8 mouse cellular contexts compared by ENCODE assay signal in the genomic region with DNA sequence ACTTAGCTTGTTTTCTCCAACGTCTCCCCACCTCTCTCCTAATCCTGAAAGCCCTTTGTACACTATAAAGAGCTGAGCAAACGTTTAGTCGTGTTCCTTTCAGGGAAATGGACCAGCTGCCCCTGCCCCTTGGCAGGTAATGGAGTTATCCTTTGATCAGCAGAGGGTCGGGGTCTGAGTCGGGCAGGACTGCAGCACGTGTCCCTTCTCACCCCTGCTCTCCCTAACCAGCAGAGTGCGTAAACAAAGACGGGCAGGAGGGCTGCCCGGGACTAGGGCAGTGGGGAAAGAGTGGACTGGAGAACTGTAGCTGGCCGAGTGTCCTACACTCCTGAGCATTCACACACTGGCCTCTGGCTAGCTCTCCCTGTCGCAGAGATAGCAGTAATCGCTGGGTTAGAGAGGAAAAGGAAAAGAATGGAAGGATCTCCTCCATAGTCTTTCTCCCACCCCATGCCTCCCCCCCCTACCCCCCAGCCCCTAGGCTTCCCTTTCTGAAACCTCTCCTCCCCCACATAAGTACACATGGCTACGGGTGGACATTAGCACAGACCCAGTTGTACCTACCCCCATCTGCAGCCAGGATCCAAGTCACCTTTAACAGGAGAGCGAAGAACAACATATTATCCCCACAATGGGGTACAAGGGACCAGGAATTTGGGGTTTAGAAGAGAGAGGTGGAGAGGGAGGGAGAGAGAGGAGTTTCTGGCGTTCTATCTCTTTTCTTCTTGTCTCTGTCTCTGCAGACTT. TPM values are rescaled to one million over a fixed set of nuclear protein-coding genes. Genes with fewer than 3 reads are reported as not detected.
A peak's percentile ranks its signal among the peaks of the same experiment; 100 is the strongest.
DNase-seq lines count a peak whose midpoint lies in the region; ATAC-seq and TF ChIP-seq lines count a peak whose summit lies in the region.

No protein-coding gene starts in this region.

- H3K4me1 ChIP-seq in lung, postnatal 0 days (ENCODE audit: insufficient read depth, low read depth, low read length), result peaks cover 11% of the 10 kb centered on the region
- H3K4me1 ChIP-seq in hindbrain, embryonic 13.5 days (replicated peaks), result peaks cover 31% of the 10 kb centered on the region
- H3K4me1 ChIP-seq in stomach, embryonic 15.5 days, result peaks cover 21% of the 10 kb centered on the region

- no peak for TF ChIP-seq CTCF in lung, postnatal 0 days (IDR thresholded peaks at IDR 0.05)

- H3K27ac ChIP-seq in lung, postnatal 0 days (ENCODE audit: low read length), result no peak overlapping the region
- H3K27ac ChIP-seq in hindbrain, embryonic 13.5 days, result 0 out of 2 replicates have a peak overlapping the region, but pooled peaks have one; percentile 9
- H3K27ac ChIP-seq in stomach, embryonic 15.5 days, result no peak overlapping the region

- peak overlapping the region; percentile 61 for H3K4me2 ChIP-seq in lung, postnatal 0 days (replicated peaks; ENCODE audit: low read depth, low read length)
- H3K4me2 ChIP-seq in hindbrain, embryonic 13.5 days, result peak overlapping the region; percentile 74
- peak overlapping the region; percentile 59 for H3K4me2 ChIP-seq in stomach, embryonic 15.5 days

- TF ChIP-seq EP300 in lung, postnatal 0 days (IDR thresholded peaks at IDR 0.05), result no peak

- 7% methylated on average over 14 of the region's 15 CpGs for WGBS in lung, postnatal 0 days
- 1% methylated on average over 15 of the region's 15 CpGs for WGBS in hindbrain, embryonic 13.5 days
- 4% methylated on average over 15 of the region's 15 CpGs for WGBS in stomach, embryonic 15.5 days

- DNase-seq in lung, postnatal 0 days (ENCODE audit: low spot score), result no peak
- no peak for DNase-seq in lung, postnatal 25 days (ENCODE audit: low spot score)
- peak; percentile 45 for DNase-seq in liver
- no peak for DNase-seq in thymus, postnatal 4 days
- no peak for DNase-seq in gastrocnemius, adult 8-10 months (ENCODE audit: low spot score in 2 of 2)
- no peak for DNase-seq in B cell, adult 2 months

- ATAC-seq in lung, postnatal 0 days, result no peak
- ATAC-seq in hindbrain, embryonic 13.5 days (ENCODE audit: low FRiP score), result no peak
- ATAC-seq in stomach, embryonic 15.5 days (ENCODE audit: insufficient read depth, low FRiP score, low read depth), result no peak; the same call in 1 of the 2 replicates

- no peaks in the 10 kb centered on the region for H3K36me3 ChIP-seq in lung, postnatal 0 days (ENCODE audit: insufficient read depth, low read length)
- no peaks in the 10 kb centered on the region for H3K36me3 ChIP-seq in hindbrain, embryonic 13.5 days
- no peaks in the 10 kb centered on the region for H3K36me3 ChIP-seq in stomach, embryonic 15.5 days

- H3K4me3 ChIP-seq in lung, postnatal 0 days (ENCODE audit: low read depth, low read length), result no peak overlapping the region
- H3K4me3 ChIP-seq in hindbrain, embryonic 13.5 days, result peak overlapping the region; percentile 37
- peak overlapping the region; percentile 28; the same call in 1 of the 2 replicates for H3K4me3 ChIP-seq in stomach, embryonic 15.5 days (replicated peaks)

- no peaks in the 10 kb centered on the region for H3K9me3 ChIP-seq in lung, postnatal 0 days (ENCODE audit: low read length)
- no peaks in the 10 kb centered on the region for H3K9me3 ChIP-seq in hindbrain, embryonic 13.5 days
- no peaks in the 10 kb centered on the region for H3K9me3 ChIP-seq in stomach, embryonic 15.5 days

- H3K27me3 ChIP-seq in lung, postnatal 0 days (replicated peaks; ENCODE audit: insufficient read depth, low read length), result 0 out of 2 replicates have a peak, but pooled peaks cover 4% of the 10 kb centered on the region
- H3K27me3 ChIP-seq in hindbrain, embryonic 13.5 days, result peaks cover 38% of the 10 kb centered on the region
- H3K27me3 ChIP-seq in stomach, embryonic 15.5 days (replicated peaks), result peaks cover 5% of the 10 kb centered on the region; the same call in 1 of the 2 replicates

- H3K9ac ChIP-seq in lung, postnatal 0 days (replicated peaks; ENCODE audit: low read depth), result peak overlapping the region; percentile 16; the same call in 1 of the 2 replicates
- peak overlapping the region; percentile 63; the same call in 1 of the 2 replicates for H3K9ac ChIP-seq in hindbrain, embryonic 13.5 days
- no peak overlapping the region for H3K9ac ChIP-seq in stomach, embryonic 15.5 days

RNA-seq across cellular contexts. Expression of a gene that starts 0.6 kb away (rescaled TPM):
- 4.4 and 4.5 TPM in 2 replicates for polyA plus RNA-seq in lung, postnatal 0 days (2015; fragmentation: Nextera tagmentation; extraction: Ambion mirVana)
- 6.5 and 10.9 TPM in 2 replicates for polyA plus RNA-seq in hindbrain, embryonic 13.5 days (2015; fragmentation: Nextera tagmentation; extraction: Ambion mirVana)
- polyA plus RNA-seq in stomach, embryonic 15.5 days (2015; fragmentation: Nextera tagmentation; extraction: Ambion mirVana), result 2.8 and 3.0 TPM in 2 replicates
- total RNA-seq in gastrocnemius, adult 8-10 months (2022), result 100 to 1,000 TPM in 1 of 4 experiments, 10 to 100 TPM in 3; 41.8 to 112 (median 61.1) TPM

RNA-seq across cellular contexts. Expression of a gene that starts 10.2 kb away (rescaled TPM):
- polyA plus RNA-seq in lung, postnatal 0 days (2015; fragmentation: Nextera tagmentation; extraction: Ambion mirVana), result 48.6 and 49.1 TPM in 2 replicates
- polyA plus RNA-seq in hindbrain, embryonic 13.5 days (2015; fragmentation: Nextera tagmentation; extraction: Ambion mirVana), result 32.4 and 40.8 TPM in 2 replicates
- 31.9 and 36.8 TPM in 2 replicates for polyA plus RNA-seq in stomach, embryonic 15.5 days (2015; fragmentation: Nextera tagmentation; extraction: Ambion mirVana)
- 10 to 100 TPM; 44.6 to 48.2 (median 47.8) TPM for total RNA-seq in gastrocnemius, adult 8-10 months (2022)

RNA-seq across cellular contexts. Expression of a gene that starts 12.1 kb away (rescaled TPM):
- polyA plus RNA-seq in lung, postnatal 0 days (2015; fragmentation: Nextera tagmentation; extraction: Ambion mirVana), result 247 and 252 TPM in 2 replicates
- 19.4 and 21.2 TPM in 2 replicates for polyA plus RNA-seq in hindbrain, embryonic 13.5 days (2015; fragmentation: Nextera tagmentation; extraction: Ambion mirVana)
- polyA plus RNA-seq in stomach, embryonic 15.5 days (2015; fragmentation: Nextera tagmentation; extraction: Ambion mirVana), result 25.2 and 26.7 TPM in 2 replicates
- total RNA-seq in gastrocnemius, adult 8-10 months (2022), result 1 to 10 TPM; 1.1 to 2.1 (median 1.5) TPM

RNA-seq across cellular contexts. Expression of a gene that starts 21.9 kb away (rescaled TPM):
- polyA plus RNA-seq in lung, postnatal 0 days (2015; fragmentation: Nextera tagmentation; extraction: Ambion mirVana), result 2.0 and 3.1 TPM in 2 replicates
- 3.1 and 4.3 TPM in 2 replicates for polyA plus RNA-seq in hindbrain, embryonic 13.5 days (2015; fragmentation: Nextera tagmentation; extraction: Ambion mirVana)
- polyA plus RNA-seq in stomach, embryonic 15.5 days (2015; fragmentation: Nextera tagmentation; extraction: Ambion mirVana), result 5.3 and 5.6 TPM in 2 replicates
- total RNA-seq in gastrocnemius, adult 8-10 months (2022), result 10 to 100 TPM in 3 of 4 experiments, 1 to 10 TPM in 1; 9.4 to 22.7 (median 15.7) TPM

RNA-seq across cellular contexts. Expression of a gene that starts 25.1 kb away (rescaled TPM):
- polyA plus RNA-seq in lung, postnatal 0 days (2015; fragmentation: Nextera tagmentation; extraction: Ambion mirVana), result 72.5 and 79.6 TPM in 2 replicates
- 167 and 175 TPM in 2 replicates for polyA plus RNA-seq in hindbrain, embryonic 13.5 days (2015; fragmentation: Nextera tagmentation; extraction: Ambion mirVana)
- 159 and 180 TPM in 2 replicates for polyA plus RNA-seq in stomach, embryonic 15.5 days (2015; fragmentation: Nextera tagmentation; extraction: Ambion mirVana)
- 100 to 1,000 TPM in 1 of 4 experiments, 10 to 100 TPM in 3; 76.8 to 106 (median 90.5) TPM for total RNA-seq in gastrocnemius, adult 8-10 months (2022)
